Comparison of ENCODE assay signal across 18 mouse cellular contexts in genomic region chr6:108327561-108327960, GRCm38 (mm10).
DNase-seq lines count a peak whose midpoint lies in the region; ATAC-seq and TF ChIP-seq lines count a peak whose summit lies in the region.
"Had no signal": no experiment of that assay in that cellular context is flagged by ENCODE, and none has a peak within 500 bp of the region (broad histone marks: within the 10 kb centered on the region; RNA-seq: fewer than 3 reads in every experiment).

No protein-coding gene starts in this region.

- no peak for TF ChIP-seq EP300 in heart, adult 2 months (IDR thresholded peaks at IDR 0.05; ENCODE audit: insufficient read depth, low read depth, low read length)

- no peak for DNase-seq in heart, adult 2 months
- no peak for DNase-seq in heart, postnatal 14 days
- DNase-seq in kidney, postnatal 0 days (ENCODE audit: low spot score) = peak; percentile 49
- DNase-seq in kidney, postnatal 10 days = no peak
- peak; percentile 71 for DNase-seq in CD4-positive helper T cell, adult 2 months (ENCODE audit: low read depth, low spot score)
- peak; percentile 77 for DNase-seq in induced T-regulatory cell, adult 2 months (ENCODE audit: low read depth)
- no peak for DNase-seq in cerebellum, postnatal 14 days
- DNase-seq in gastrocnemius, postnatal 14 days = no peak
- DNase-seq: cerebellum, adult 18-20 months; forebrain, postnatal 0 days; kidney, adult 18-20 months; liver, embryonic 13.5 days; right cerebral cortex, postnatal 14 days had no signal

- H3K36me3 ChIP-seq in heart, adult 2 months (ENCODE audit: control insufficient read depth, insufficient read depth, low read length) = peaks cover 17% of the 10 kb centered on the region
- no peaks in the 10 kb centered on the region for H3K36me3 ChIP-seq in kidney, postnatal 0 days (ENCODE audit: insufficient read depth, low read length)
- H3K36me3 ChIP-seq: hindbrain, embryonic 15.5 days; limb, embryonic 10.5 days; liver, embryonic 13.5 days had no signal

- H3K4me2 ChIP-seq in kidney, postnatal 0 days (ENCODE audit: low read length) = no peak overlapping the region
- H3K4me2 ChIP-seq: hindbrain, embryonic 15.5 days; liver, embryonic 13.5 days; midbrain, embryonic 11.5 days had no signal

- no peaks in the 10 kb centered on the region for H3K27me3 ChIP-seq in heart, adult 2 months (ENCODE audit: control insufficient read depth, insufficient read depth, low read length)
- no peaks in the 10 kb centered on the region for H3K27me3 ChIP-seq in kidney, postnatal 0 days (ENCODE audit: insufficient read depth, low read length)
- H3K27me3 ChIP-seq: hindbrain, embryonic 15.5 days; liver, embryonic 13.5 days had no signal

- H3K79me2 ChIP-seq in heart, adult 2 months (replicated peaks; ENCODE audit: control insufficient read depth, insufficient read depth, low read length) = peaks cover 7% of the 10 kb centered on the region

- H3K27ac ChIP-seq in heart, adult 2 months = peak overlapping the region; percentile 72
- H3K27ac ChIP-seq in kidney, postnatal 0 days = peak overlapping the region; percentile 54
- H3K27ac ChIP-seq: hindbrain, embryonic 15.5 days; limb, embryonic 10.5 days; liver, embryonic 13.5 days had no signal

- no peak for ATAC-seq in kidney, postnatal 0 days (replicated peaks; ENCODE audit: low FRiP score, low read depth)
- ATAC-seq: activated CD4-positive, CD25-positive, alpha-beta regulatory T cell, adult 4 months; forebrain, postnatal 0 days; lung, postnatal 0 days had no signal

- H3K4me3 ChIP-seq in heart, adult 2 months = no peak overlapping the region
- H3K4me3 ChIP-seq in kidney, postnatal 0 days (replicated peaks; ENCODE audit: low read depth, low read length) = no peak overlapping the region
- H3K4me3 ChIP-seq: hindbrain, embryonic 15.5 days; limb, embryonic 10.5 days; liver, embryonic 13.5 days had no signal

- TF ChIP-seq POLR2A in heart, adult 2 months (IDR thresholded peaks at IDR 0.05; ENCODE audit: insufficient read depth, low read depth, low read length) = peak; percentile 34; the same call in 1 of the 2 replicates

- 57% methylated on average over 6 of the region's 6 CpGs for WGBS in heart, adult 2 months
- 47% methylated on average over 6 of the region's 6 CpGs for WGBS in kidney, postnatal 0 days

- intact Hi-C loops in heart, adult 2 months (cut with DNase I) = loop anchor here (2.0 to 5.0 kb wide), 2 partner anchors 95 to 113 kb away; no protein-coding TSS in a partner anchor
- intact Hi-C loops in heart, postnatal 14 days (cut with DNase I) = loop anchor here (5.0 kb wide), 1 partner anchor 90 kb away; no protein-coding TSS in a partner anchor
- intact Hi-C loops in gastrocnemius, postnatal 14 days (cut with DNase I; ENCODE audit: low total_unique reads) = no loop called here

- H3K9me3 ChIP-seq in kidney, postnatal 0 days (replicated peaks; ENCODE audit: low read length) = no peaks in the 10 kb centered on the region
- H3K9me3 ChIP-seq: hindbrain, embryonic 15.5 days; limb, embryonic 10.5 days; liver, embryonic 13.5 days had no signal

- TF ChIP-seq CTCF in heart, adult 2 months (IDR thresholded peaks at IDR 0.05) = no peak
- no peak for TF ChIP-seq CTCF in kidney, postnatal 0 days (IDR thresholded peaks at IDR 0.05; ENCODE audit: low read depth)

- H3K4me1 ChIP-seq in heart, adult 2 months (ENCODE audit: control insufficient read depth, insufficient read depth, low read length) = peaks cover 14% of the 10 kb centered on the region
- H3K4me1 ChIP-seq in kidney, postnatal 0 days (replicated peaks; ENCODE audit: insufficient read depth, low read length) = peaks cover 14% of the 10 kb centered on the region
- H3K4me1 ChIP-seq: hindbrain, embryonic 15.5 days had no signal

- H3K9ac ChIP-seq in heart, adult 2 months (ENCODE audit: low read depth, low read length) = no peak overlapping the region
- H3K9ac ChIP-seq in kidney, postnatal 0 days (ENCODE audit: low read depth, low read length) = 0 out of 2 replicates have a peak overlapping the region, but pooled peaks have one; percentile 8
- H3K9ac ChIP-seq: forebrain, postnatal 0 days; hindbrain, embryonic 15.5 days; liver, embryonic 13.5 days had no signal

Comparison
In these comparisons a context has a peak if more than half of its experiments do, and no peak if none do; other contexts are left out.
1. DNase-seq: peak in kidney, postnatal 0 days (single experiment), CD4-positive helper T cell, adult 2 months (single experiment) and induced T-regulatory cell, adult 2 months (single experiment); none in heart, adult 2 months (0 of 2), heart, postnatal 14 days (0 of 2), kidney, postnatal 10 days (single experiment), cerebellum, postnatal 14 days (0 of 2) and gastrocnemius, postnatal 14 days (single experiment).